Mouse (Mus musculus): ENCODE data around the gene Slc22a23. TPM values are rescaled to one million over a fixed set of nuclear protein-coding genes. Genes with fewer than 3 reads are reported as not detected.

The Slc22a23 gene
- total RNA-seq, 4 experiments from 2014 or later: 4.2 to 4.7 (median 4.5) TPM

- DNase-seq: no peak
Measured at GRCm38 (mm10) chr13:34266942-34267660, 77.9 kb downstream of the Slc22a23 start.

GRCm38 (mm10) chr13:34266067-34266466 is 78.9 kb downstream of the Slc22a23 start:
- no peak for DNase-seq

GRCm38 (mm10) chr13:34265576-34265975 is 79.4 kb downstream of the Slc22a23 start:
- no peak for DNase-seq

GRCm38 (mm10) chr13:34265022-34265565 is 79.9 kb downstream of the Slc22a23 start:
- DNase-seq: no peak

GRCm38 (mm10) chr13:34264508-34264907 is 80.5 kb downstream of the Slc22a23 start:
- no peak for DNase-seq

- no peak for DNase-seq
Measured at GRCm38 (mm10) chr13:34258765-34259164, 86.2 kb downstream of the Slc22a23 start.

GRCm38 (mm10) chr13:34257177-34257576 is 87.8 kb downstream of the Slc22a23 start:
- no peak for DNase-seq

- DNase-seq: no peak
Measured at GRCm38 (mm10) chr13:34256676-34257075, 88.3 kb downstream of the Slc22a23 start.

- DNase-seq: no peak
Measured at GRCm38 (mm10) chr13:34255297-34255696, 89.7 kb downstream of the Slc22a23 start.

- no peak for DNase-seq
Measured at GRCm38 (mm10) chr13:34254691-34255090, 90.3 kb downstream of the Slc22a23 start.

- DNase-seq: no peak
Measured at GRCm38 (mm10) chr13:34253736-34254135, 91.2 kb downstream of the Slc22a23 start.

GRCm38 (mm10) chr13:34248941-34249920 is 95.8 kb downstream of the Slc22a23 start:
- DNase-seq: peak; percentile 12

GRCm38 (mm10) chr13:34248107-34248506 is 96.9 kb downstream of the Slc22a23 start:
- no peak for DNase-seq

- no peak for DNase-seq
Measured at GRCm38 (mm10) chr13:34246821-34247220, 98.2 kb downstream of the Slc22a23 start.

GRCm38 (mm10) chr13:34245216-34245615 is 99.8 kb downstream of the Slc22a23 start:
- no peak for DNase-seq

- DNase-seq: no peak
Measured at GRCm38 (mm10) chr13:34244186-34244585, 100.8 kb downstream of the Slc22a23 start.

- DNase-seq: no peak
Measured at GRCm38 (mm10) chr13:34242211-34242610, 102.8 kb downstream of the Slc22a23 start.

GRCm38 (mm10) chr13:34240087-34240428 is 104.9 kb downstream of the Slc22a23 start:
- DNase-seq: no peak

GRCm38 (mm10) chr13:34239371-34240086 is 105.5 kb downstream of the Slc22a23 start:
- DNase-seq: no peak

- DNase-seq: no peak
Measured at GRCm38 (mm10) chr13:34238646-34239290, 106.2 kb downstream of the Slc22a23 start.

- no peak for DNase-seq
Measured at GRCm38 (mm10) chr13:34235056-34235455, 109.9 kb downstream of the Slc22a23 start.

- DNase-seq: no peak
Measured at GRCm38 (mm10) chr13:34234439-34234838, 110.5 kb downstream of the Slc22a23 start.
